Mouse (Mus musculus): ENCODE measurements around the gene Myt1l.

Myt1l gene

GRCm38 (mm10) chr12:29528031-29528771 is at the start of gene Myt1l:
Myt1l (plus strand) TSS chr12:29528384.
- DNase-seq (ENCODE audit: extremely low spot score) = no peak

GRCm38 (mm10) chr12:29486424-29487035 is 41.7 kb upstream of the Myt1l start:
- DNase-seq (ENCODE audit: extremely low spot score) = no peak

- DNase-seq (ENCODE audit: extremely low spot score) = peak; percentile 29
Measured at GRCm38 (mm10) chr12:29526236-29526644, 1.9 kb upstream of the Myt1l start.

- DNase-seq (ENCODE audit: extremely low spot score) = peak; percentile 50
Measured at GRCm38 (mm10) chr12:29527048-29527761, 979 bp upstream of the Myt1l start.

- DNase-seq (ENCODE audit: extremely low spot score) = peak; percentile 77
Measured at GRCm38 (mm10) chr12:29530241-29530725, 2.1 kb downstream of the Myt1l start.

- no peak for DNase-seq (ENCODE audit: extremely low spot score)
Measured at GRCm38 (mm10) chr12:29530823-29531222, 2.6 kb downstream of the Myt1l start.

GRCm38 (mm10) chr12:29533071-29533876 is 5.1 kb downstream of the Myt1l start:
- DNase-seq (ENCODE audit: extremely low spot score) = no peak

- no peak for DNase-seq (ENCODE audit: extremely low spot score)
Measured at GRCm38 (mm10) chr12:29534326-29534725, 6.1 kb downstream of the Myt1l start.

- peak; percentile 31 for DNase-seq (ENCODE audit: extremely low spot score)
Measured at GRCm38 (mm10) chr12:29534761-29535300, 6.6 kb downstream of the Myt1l start.

- no peak for DNase-seq (ENCODE audit: extremely low spot score)
Measured at GRCm38 (mm10) chr12:29537916-29538315, 9.7 kb downstream of the Myt1l start.

- DNase-seq (ENCODE audit: extremely low spot score) = no peak
Measured at GRCm38 (mm10) chr12:29538456-29538855, 10.3 kb downstream of the Myt1l start.

- no peak for DNase-seq (ENCODE audit: extremely low spot score)
Measured at GRCm38 (mm10) chr12:29539106-29539505, 10.9 kb downstream of the Myt1l start.

- DNase-seq (ENCODE audit: extremely low spot score) = no peak
Measured at GRCm38 (mm10) chr12:29540741-29541140, 12.6 kb downstream of the Myt1l start.

GRCm38 (mm10) chr12:29546073-29546472 is 17.9 kb downstream of the Myt1l start:
- DNase-seq (ENCODE audit: extremely low spot score) = no peak

GRCm38 (mm10) chr12:29547112-29547511 is 18.9 kb downstream of the Myt1l start:
- DNase-seq (ENCODE audit: extremely low spot score) = no peak

- DNase-seq (ENCODE audit: extremely low spot score) = no peak
Measured at GRCm38 (mm10) chr12:29547755-29548154, 19.6 kb downstream of the Myt1l start.

GRCm38 (mm10) chr12:29553138-29553537 is 25.0 kb downstream of the Myt1l start:
- no peak for DNase-seq (ENCODE audit: extremely low spot score)

GRCm38 (mm10) chr12:29555718-29556117 is 27.5 kb downstream of the Myt1l start:
- no peak for DNase-seq (ENCODE audit: extremely low spot score)

- DNase-seq (ENCODE audit: extremely low spot score) = no peak
Measured at GRCm38 (mm10) chr12:29556408-29556807, 28.2 kb downstream of the Myt1l start.

GRCm38 (mm10) chr12:29556901-29557300 is 28.7 kb downstream of the Myt1l start:
- no peak for DNase-seq (ENCODE audit: extremely low spot score)

- no peak for DNase-seq (ENCODE audit: extremely low spot score)
Measured at GRCm38 (mm10) chr12:29559769-29560168, 31.6 kb downstream of the Myt1l start.
